Mouse (Mus musculus): ENCODE measurements at regions not wholly inside any gene's neighbourhood (a gene's known extent, or its start where the extent isn't known, plus 50 kb on each side); places are given as distances from the start of the nearest gene placed in this dataset.

- no peak for TF ChIP-seq ZNF384 (IDR thresholded peaks at IDR 0.05; ENCODE audit: low read depth, low read length)
- no peak for TF ChIP-seq MAFK (IDR thresholded peaks at IDR 0.05; ENCODE audit: insufficient read depth, low read depth, low read length)
- no peak for TF ChIP-seq HCFC1 (IDR thresholded peaks at IDR 0.05; ENCODE audit: borderline replicate concordance, insufficient read depth, low read length)
- no peak for TF ChIP-seq CHD2 (IDR thresholded peaks at IDR 0.05; ENCODE audit: low read depth, low read length)
- TF ChIP-seq ZC3H11A (IDR thresholded peaks at IDR 0.05; ENCODE audit: borderline replicate concordance, low read depth, low read length), result no peak
Measured at GRCm38 (mm10) chr12:10256385-10256784, 113.4 kb upstream of the Nt5c1b start.

Measured in ES-E14 (cell line).